Mouse (Mus musculus) liver, embryonic 16.5 days (tissue): ENCODE measurements around the gene Runx2. TPM values are rescaled to one million over a fixed set of nuclear protein-coding genes. Genes with fewer than 3 reads are reported as not detected.

Source experiments
- ATAC-seq: fragments of 200-750 bp; cut with Nextera tagmentation; 2 replicates; pipeline ENCODE4 v1.8.0; 2017; ENCODE audit warnings: low read depth, mild to moderate bottlenecking, moderate number of reproducible peaks, moderate library complexity
- H3K27ac ChIP-seq: fragments of 300-500 bp; sonication (generic); 2 replicates; pipeline ENCODE4 v1.5.1; 2014; ENCODE audit warnings: mild to moderate bottlenecking, low read length
- H3K27me3 ChIP-seq: fragments of 300-500 bp; sonication (generic); 2 replicates; pipeline ENCODE4 v1.6.1; 2014; ENCODE audit warnings: low read depth, low read length, mixed read lengths; ENCODE audit not compliant: control insufficient read depth, insufficient read depth
- H3K36me3 ChIP-seq: fragments of 300-500 bp; sonication (generic); 2 replicates; pipeline ENCODE4 v1.6.1; 2014; ENCODE audit warnings: mild to moderate bottlenecking; ENCODE audit not compliant: control insufficient read depth, insufficient read depth
- H3K4me1 ChIP-seq: fragments of 300-500 bp; sonication (generic); 2 replicates; pipeline ENCODE4 v1.6.1; 2014; ENCODE audit warnings: low read depth, low read length, mixed read lengths; ENCODE audit not compliant: control insufficient read depth
- H3K4me2 ChIP-seq: fragments of 300-500 bp; sonication (generic); 2 replicates; pipeline ENCODE4 v1.6.1; 2014; ENCODE audit warnings: low read depth, low read length, mixed read lengths
- H3K4me3 ChIP-seq: fragments of 300-500 bp; sonication (generic); 2 replicates; pipeline ENCODE4 v1.5.1; 2014; ENCODE audit warnings: low read depth, mild to moderate bottlenecking, low read length
- H3K9ac ChIP-seq: fragments of 300-500 bp; sonication (generic); 2 replicates; pipeline ENCODE4 v1.6.1; 2014; ENCODE audit warnings: low read depth, low read length
- H3K9me3 ChIP-seq: fragments of 300-500 bp; sonication (generic); replicated peaks from 2 replicates; pipeline ENCODE4 v1.6.1; 2016; ENCODE audit warnings: low read length; ENCODE audit not compliant: control insufficient read depth
- WGBS: fragments of 180-500 bp; shearing (Covaris S2); extraction: QIAGEN DNeasy Blood & Tissue Kit; methylation state at CpG from one replicate; pipeline ENCODE4 v1.1.7; 2014; ENCODE audit not compliant: insufficient replicate concordance; 5-methylcytosine and 5-hydroxymethylcytosine counted together
- polyA plus RNA-seq: library from polyadenylated mRNA; unstranded; fragments of >200 nt; fragmentation: Nextera tagmentation; extraction: Ambion mirVana; gene quantifications from 2 replicates; pipeline ENCODE4 v1.2.1, GENCODE M21; 2015

Gene Runx2
- polyA plus RNA-seq, 1 experiment from 2014 or later, result 0.64 TPM

- Histone ChIP-seq H3K4me1 (no peaks in the 10 kb centered on the region), H3K27me3 (no peaks in the 10 kb centered on the region), H3K4me2 (no peak overlapping the region), H3K9ac (no peak overlapping the region), H3K9me3 (no peaks in the 10 kb centered on the region), H3K4me3 (no peak overlapping the region), H3K27ac (no peak overlapping the region), H3K36me3 (no peaks in the 10 kb centered on the region)
- no peak for ATAC-seq
- 47% methylated on average over 2 of the region's 2 CpGs for WGBS
These were observed 265.0 kb downstream of the Runx2 start for GRCm38 (mm10) chr17:44549551-44549950.

- Histone ChIP-seq H3K9me3 (no peaks in the 10 kb centered on the region), H3K4me3 (no peak overlapping the region), H3K27me3 (no peaks in the 10 kb centered on the region), H3K9ac (no peak overlapping the region), H3K4me2 (no peak overlapping the region), H3K4me1 (no peaks in the 10 kb centered on the region), H3K36me3 (no peaks in the 10 kb centered on the region), H3K27ac (no peak overlapping the region)
- WGBS, result 43% methylated on average over 4 of the region's 4 CpGs
- ATAC-seq, result no peak
These were observed 266.7 kb downstream of the Runx2 start for GRCm38 (mm10) chr17:44547922-44548321.

GRCm38 (mm10) chr17:44546801-44547200, 267.8 kb downstream of the Runx2 start:
- H3K4me2 ChIP-seq, result no peak overlapping the region
- H3K9ac ChIP-seq, result no peak overlapping the region
- 49% methylated on average over 8 of the region's 8 CpGs for WGBS
- H3K36me3 ChIP-seq, result no peaks in the 10 kb centered on the region
- no peak overlapping the region for H3K4me3 ChIP-seq
- no peak for ATAC-seq
- H3K27me3 ChIP-seq, result no peaks in the 10 kb centered on the region
- no peak overlapping the region for H3K27ac ChIP-seq
- H3K4me1 ChIP-seq, result no peaks in the 10 kb centered on the region
- H3K9me3 ChIP-seq, result no peaks in the 10 kb centered on the region

GRCm38 (mm10) chr17:44545141-44545813, 269.3 kb downstream of the Runx2 start:
- no peak for ATAC-seq
- H3K36me3 ChIP-seq, result no peaks in the 10 kb centered on the region
- no peaks in the 10 kb centered on the region for H3K9me3 ChIP-seq
- H3K4me1 ChIP-seq, result no peaks in the 10 kb centered on the region
- H3K27ac ChIP-seq, result no peak overlapping the region
- no peak overlapping the region for H3K4me3 ChIP-seq
- no peaks in the 10 kb centered on the region for H3K27me3 ChIP-seq
- WGBS, result 35% methylated on average over 14 of the region's 14 CpGs
- no peak overlapping the region for H3K9ac ChIP-seq
- no peak overlapping the region for H3K4me2 ChIP-seq

- no peak overlapping the region for H3K4me2 ChIP-seq
- no peak overlapping the region for H3K27ac ChIP-seq
- H3K4me3 ChIP-seq, result no peak overlapping the region
- H3K27me3 ChIP-seq, result no peaks in the 10 kb centered on the region
- no peak for ATAC-seq
- H3K9me3 ChIP-seq, result no peaks in the 10 kb centered on the region
- no peak overlapping the region for H3K9ac ChIP-seq
- no peaks in the 10 kb centered on the region for H3K4me1 ChIP-seq
- no peaks in the 10 kb centered on the region for H3K36me3 ChIP-seq
- 44% methylated on average over 3 of the region's 3 CpGs for WGBS
These were observed 271.9 kb downstream of the Runx2 start for GRCm38 (mm10) chr17:44542706-44543105.

- no peak overlapping the region for H3K4me2 ChIP-seq
- ATAC-seq, result no peak
- H3K9me3 ChIP-seq, result no peaks in the 10 kb centered on the region
- no peak overlapping the region for H3K4me3 ChIP-seq
- H3K27me3 ChIP-seq, result no peaks in the 10 kb centered on the region
- H3K27ac ChIP-seq, result no peak overlapping the region
- no peaks in the 10 kb centered on the region for H3K36me3 ChIP-seq
- WGBS, result 34% methylated on average over 5 of the region's 5 CpGs
- H3K9ac ChIP-seq, result no peak overlapping the region
- H3K4me1 ChIP-seq, result no peaks in the 10 kb centered on the region
These were observed 273.9 kb downstream of the Runx2 start for GRCm38 (mm10) chr17:44540699-44541098.

GRCm38 (mm10) chr17:44538921-44539320, 275.7 kb downstream of the Runx2 start:
- Histone ChIP-seq H3K27ac (no peak overlapping the region), H3K27me3 (no peaks in the 10 kb centered on the region), H3K9me3 (no peaks in the 10 kb centered on the region), H3K4me1 (no peaks in the 10 kb centered on the region), H3K4me2 (no peak overlapping the region), H3K36me3 (no peaks in the 10 kb centered on the region), H3K9ac (no peak overlapping the region), H3K4me3 (no peak overlapping the region)
- no peak for ATAC-seq
- WGBS, result 61% methylated on average over 11 of the region's 11 CpGs

- no peaks in the 10 kb centered on the region for H3K9me3 ChIP-seq
- no peaks in the 10 kb centered on the region for H3K36me3 ChIP-seq
- no peak overlapping the region for H3K9ac ChIP-seq
- H3K4me2 ChIP-seq, result no peak overlapping the region
- no peaks in the 10 kb centered on the region for H3K4me1 ChIP-seq
- H3K4me3 ChIP-seq, result no peak overlapping the region
- no peak overlapping the region for H3K27ac ChIP-seq
- H3K27me3 ChIP-seq, result no peaks in the 10 kb centered on the region
- ATAC-seq, result no peak
- WGBS, result 58% methylated on average over 6 of the region's 6 CpGs
These were observed 284.6 kb downstream of the Runx2 start for GRCm38 (mm10) chr17:44530000-44530399.

- WGBS, result 41% methylated on average over 4 of the region's 4 CpGs
- Histone ChIP-seq H3K36me3 (no peaks in the 10 kb centered on the region), H3K4me1 (no peaks in the 10 kb centered on the region), H3K4me3 (no peak overlapping the region), H3K27ac (no peak overlapping the region), H3K4me2 (no peak overlapping the region), H3K9me3 (no peaks in the 10 kb centered on the region), H3K9ac (no peak overlapping the region), H3K27me3 (no peaks in the 10 kb centered on the region)
- ATAC-seq, result no peak
These were observed 286.0 kb downstream of the Runx2 start for GRCm38 (mm10) chr17:44528617-44529016.
